Mouse (Mus musculus) layer of hippocampus, adult 9-10 months (tissue): Measurements from ENCODE around the gene Mfsd14a.

Experiments used
- DNase-seq: peaks from one replicate; pipeline ENCODE4 v3.0.0; 2022; ENCODE audit warnings: low spot score

The Mfsd14a gene

DNA sequence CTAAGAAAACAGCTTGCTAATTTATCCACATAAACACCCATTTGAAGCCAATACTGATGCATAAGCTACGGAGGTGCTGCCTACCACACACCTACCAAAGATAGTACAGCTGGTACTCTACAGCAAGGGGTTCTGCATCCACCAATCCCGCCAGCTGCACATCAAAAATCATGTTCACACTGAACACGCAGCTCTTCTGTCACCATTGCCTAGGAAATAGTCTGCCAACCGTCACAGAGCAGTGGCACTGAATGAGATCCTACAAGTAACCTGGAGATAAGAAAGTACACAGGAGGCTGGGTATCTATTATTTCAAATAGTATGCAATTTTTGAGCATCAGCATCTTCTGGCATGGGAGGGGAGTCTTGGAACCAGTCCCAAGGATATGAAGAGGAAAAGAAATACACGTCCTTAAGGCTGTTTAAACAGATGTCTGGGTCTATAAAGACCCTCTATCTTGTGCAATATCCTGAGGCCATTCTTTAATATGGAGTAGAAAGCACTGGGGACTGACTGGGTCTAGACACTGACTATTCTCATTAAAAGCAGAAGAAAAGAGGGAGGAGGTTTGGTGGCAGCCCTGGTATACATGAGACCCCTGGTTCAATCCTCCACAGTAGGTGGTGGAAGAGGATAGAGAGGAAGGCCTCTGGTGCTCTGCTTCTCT lies 9.1 kb downstream of the Mfsd14a start:
- DNase-seq = no peak

DNA sequence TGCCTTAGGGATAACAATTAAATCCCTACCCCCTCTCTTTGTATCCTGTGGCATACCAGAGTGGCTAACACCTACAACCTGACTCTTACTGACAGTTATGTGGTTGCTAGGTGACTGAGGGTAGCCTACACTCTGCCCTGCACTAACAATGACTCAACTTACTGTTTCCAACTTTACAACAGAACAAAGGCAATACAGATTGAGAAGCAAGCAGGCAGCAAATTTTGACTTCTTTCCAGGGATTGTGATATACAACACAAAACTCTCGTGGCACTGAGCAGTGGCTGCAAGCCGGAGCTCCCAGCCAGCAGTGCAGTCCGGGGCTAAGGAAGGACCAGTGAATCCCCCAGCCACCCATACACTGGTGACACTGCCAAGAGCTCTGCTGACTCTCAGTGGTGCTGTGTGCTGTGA lies 10.4 kb downstream of the Mfsd14a start:
- no peak for DNase-seq

DNA sequence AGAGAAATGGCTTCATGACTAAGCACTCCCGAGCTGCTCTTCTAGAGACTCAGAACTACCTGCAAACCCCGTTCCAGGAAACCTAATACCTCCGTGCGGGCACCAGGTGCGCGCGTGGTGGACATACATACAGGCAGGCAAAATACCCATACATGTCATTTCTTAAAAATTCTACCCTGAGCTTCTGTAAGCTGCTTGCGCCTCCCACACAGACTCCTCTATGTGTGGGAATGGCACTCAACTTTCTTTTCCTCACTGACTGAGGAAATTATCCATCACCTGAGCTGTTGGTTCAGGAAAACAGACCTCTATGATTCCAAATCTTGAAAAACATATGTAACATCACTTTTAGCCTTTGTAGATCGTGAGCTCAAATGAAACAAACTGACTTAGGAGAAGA lies 11.8 kb downstream of the Mfsd14a start:
- no peak for DNase-seq

DNA sequence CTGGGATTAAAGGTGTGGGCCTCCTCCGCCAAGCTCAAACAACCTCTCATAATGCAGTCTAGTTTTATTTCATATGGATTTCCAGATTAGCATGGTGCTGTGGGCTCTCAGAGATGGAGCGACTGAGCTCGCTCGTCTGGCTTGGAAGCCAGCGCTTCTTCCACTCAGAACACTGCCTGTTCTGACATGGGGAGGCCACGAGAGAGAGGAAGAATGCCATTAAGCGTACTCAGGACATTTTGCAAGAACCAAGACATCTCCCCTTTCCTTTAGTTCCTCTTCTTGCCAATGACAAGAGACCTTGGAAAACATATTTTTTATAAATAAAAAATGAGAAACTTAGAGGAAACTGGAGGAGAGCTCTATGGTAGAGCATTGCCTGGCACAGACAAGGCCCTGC lies 13.7 kb downstream of the Mfsd14a start:
- DNase-seq = no peak

DNA sequence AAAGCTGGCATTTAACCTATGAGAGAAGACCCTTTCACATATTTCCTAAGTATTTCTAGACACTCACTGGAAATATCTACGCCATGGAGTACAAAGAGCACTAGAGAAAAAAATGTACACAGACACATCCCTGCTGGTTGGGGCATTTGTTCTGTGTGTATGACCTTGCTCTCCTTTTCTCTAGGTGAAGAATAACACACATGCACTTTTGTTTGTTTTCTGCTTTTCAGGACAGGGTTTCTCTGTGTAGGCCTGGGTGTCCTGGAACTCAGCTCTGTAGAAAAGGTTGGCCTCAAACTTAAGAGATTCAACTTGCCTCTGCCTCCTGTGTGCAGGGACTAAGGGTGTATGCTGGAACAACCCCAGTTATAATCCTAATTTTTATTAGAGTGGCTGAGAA lies 16.1 kb downstream of the Mfsd14a start:
- no peak for DNase-seq

DNA sequence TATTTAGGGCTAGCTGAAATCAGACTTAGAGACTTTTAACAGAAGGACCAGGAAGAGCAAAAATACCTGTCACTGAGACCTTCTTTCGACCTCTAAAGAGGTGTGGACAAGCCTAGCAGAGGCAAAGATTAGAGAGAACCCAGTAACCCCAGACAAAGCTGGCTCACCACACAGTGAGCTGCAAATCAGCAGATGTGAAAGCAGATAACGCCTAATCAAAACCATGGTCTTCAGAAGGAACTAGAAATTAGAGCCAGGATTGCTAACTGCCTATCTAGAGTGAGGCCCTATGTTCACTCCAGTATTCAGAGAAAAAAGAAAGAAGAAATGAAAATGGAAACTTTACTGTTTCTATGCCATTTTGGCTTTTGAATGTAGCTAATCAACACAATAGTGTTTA lies 20.1 kb downstream of the Mfsd14a start:
- DNase-seq = no peak

DNA sequence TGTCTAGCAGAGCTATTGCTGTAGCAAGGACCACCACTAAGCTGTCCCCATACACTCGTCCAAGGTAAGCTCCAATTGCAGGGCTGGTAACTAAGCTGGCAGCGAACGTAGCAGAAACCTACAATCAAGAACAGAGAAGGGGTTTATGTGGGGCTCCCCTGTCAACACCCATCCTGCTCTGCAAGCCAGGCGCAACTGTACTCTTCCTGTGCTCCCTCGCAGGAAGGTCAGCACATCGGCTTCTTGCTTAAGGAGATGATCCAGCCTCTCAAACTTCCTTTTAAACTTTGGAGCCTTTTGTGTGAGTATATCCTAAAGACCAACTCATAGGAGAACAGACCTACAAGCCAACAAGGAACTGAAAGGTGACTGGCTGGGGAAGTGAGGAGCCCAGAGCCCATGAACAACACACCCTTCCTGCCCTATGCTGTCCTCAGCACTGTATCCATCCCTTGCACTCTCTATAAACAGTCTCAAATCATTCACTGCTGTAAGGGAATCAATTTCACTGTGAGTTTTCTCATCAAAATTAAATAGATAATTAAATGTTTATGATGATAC lies 20.6 kb downstream of the Mfsd14a start:
- DNase-seq = no peak

DNA sequence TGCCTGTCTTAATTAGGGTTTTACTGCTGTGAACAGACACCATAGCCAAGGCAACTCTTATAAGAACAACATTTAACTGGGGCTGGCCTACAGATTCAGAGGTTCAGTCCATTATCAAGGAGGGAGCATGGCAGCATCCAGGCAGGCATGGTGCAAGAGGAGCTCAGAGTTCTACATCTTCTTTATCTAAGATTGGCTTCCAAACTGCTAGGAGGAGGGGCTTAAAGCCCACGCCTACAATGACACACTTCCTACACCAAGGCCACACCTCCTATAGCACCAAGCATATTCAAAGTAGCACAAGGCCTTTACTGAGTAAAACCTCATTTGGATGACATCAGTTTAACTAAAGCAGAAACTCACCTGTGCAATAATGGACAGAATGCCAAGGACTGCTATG lies 22.5 kb downstream of the Mfsd14a start:
- DNase-seq = no peak

DNA sequence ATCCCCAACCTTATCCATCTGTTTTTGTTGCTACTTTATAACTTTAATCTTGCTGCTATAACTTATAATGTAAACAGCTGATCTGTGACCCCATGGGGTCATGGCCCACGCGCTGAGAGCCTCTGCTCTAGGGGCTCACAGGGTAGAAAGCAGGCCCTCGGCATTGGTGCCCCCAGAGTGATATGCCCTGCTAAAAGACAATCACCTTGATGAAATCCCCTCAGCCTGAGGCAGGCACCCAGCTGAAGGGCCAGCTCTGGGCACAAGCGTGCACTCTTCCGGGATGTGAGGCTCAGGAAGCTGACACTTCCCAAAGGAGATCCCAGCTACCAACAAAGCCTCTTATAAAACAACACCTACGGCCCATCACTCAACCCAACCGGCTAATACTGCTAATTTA lies 23.9 kb downstream of the Mfsd14a start:
- DNase-seq = no peak

DNA sequence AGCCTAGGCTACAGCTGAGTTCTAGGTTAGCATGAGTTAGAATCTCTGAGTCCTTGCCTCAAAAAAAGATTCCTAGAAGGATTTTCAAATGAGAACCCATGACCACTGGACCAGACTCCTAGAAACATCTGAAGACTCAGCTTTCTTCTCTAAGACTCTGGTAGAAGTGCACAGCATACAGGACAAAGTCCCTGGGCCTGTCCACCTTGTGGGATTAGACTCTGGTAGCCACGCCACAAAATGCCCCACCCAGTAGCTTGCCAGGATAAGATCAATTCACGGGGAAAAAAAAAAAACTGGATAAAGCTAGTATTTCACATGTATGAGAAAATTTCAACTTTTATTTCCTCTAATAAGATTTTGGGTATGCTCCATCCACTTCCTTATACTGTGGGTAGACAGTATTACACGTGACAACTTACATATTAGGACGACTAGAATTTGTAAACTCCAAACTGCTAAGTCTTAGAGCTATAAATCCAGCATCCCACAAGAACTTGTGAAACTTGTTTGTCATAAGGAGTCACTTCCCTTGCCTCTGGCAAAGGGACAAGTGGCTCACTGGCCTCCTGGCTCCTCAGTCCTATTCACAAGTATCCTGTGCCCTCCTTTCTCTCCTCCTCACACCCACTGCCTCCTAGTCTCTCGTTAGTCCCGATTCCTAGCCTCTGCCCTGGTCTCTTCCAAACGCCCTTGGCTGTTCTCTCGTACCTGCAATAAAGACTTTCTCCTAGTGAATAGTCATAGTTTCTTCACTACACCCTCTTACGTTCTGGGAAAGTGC lies 24.6 kb downstream of the Mfsd14a start:
- no peak for DNase-seq

DNA sequence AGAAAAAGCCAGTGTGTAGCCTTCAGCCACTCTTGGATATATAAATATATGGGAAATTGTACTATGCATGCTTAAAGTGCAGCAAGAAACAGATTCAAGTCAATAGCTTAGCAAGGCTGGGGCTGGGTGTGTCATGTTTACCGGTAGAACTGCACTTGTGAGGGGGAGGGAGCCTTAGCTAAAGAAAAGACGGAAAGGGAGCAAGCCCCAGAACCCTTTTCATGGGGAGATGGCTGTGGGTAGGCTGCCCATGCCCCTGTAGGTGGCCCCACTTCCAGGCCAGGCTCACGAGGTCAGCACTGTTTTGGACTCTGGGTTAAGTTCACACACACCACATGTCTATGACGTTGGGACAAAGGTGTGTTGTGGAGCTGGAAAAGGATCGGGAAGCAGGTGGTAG lies 26.7 kb downstream of the Mfsd14a start:
- DNase-seq = no peak

DNA sequence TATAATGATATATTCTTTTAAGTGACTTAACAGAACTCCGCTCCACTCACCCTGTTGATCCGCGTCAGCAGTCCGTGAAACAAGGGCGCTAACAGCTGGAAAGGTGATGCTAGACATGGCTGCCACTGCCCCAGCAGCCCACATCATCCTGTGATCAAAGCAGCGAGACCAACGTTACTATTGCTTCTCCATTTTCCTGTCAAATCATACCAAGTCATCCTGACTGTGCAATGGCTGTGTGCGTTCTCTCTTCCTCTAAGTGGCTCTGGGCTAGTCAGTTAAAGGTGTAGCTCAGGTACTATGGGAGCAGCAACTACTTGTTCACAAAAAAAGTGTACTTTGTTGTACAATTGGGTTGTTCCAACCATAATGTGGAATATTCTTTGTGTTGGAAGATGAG lies 27.6 kb downstream of the Mfsd14a start:
- DNase-seq = no peak

DNA sequence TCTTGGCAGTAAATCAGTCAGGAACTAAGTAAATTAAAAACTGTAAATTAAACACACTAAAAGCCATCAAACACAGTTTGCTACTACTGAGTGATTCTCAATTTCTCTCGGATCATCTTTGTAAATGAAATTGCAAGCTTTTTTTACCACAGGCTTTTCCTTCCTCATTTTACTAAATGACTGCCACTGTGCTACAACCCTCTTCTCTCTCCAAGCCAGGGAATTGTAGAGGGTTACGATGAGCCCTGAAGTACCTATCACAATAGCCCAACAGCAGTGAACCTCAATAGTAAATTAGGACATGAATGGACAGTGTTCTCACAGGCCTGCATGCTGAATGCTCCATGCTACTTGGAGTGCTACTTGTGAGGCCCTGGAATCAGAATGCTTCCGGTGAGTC lies 28.4 kb downstream of the Mfsd14a start:
- no peak for DNase-seq

DNA sequence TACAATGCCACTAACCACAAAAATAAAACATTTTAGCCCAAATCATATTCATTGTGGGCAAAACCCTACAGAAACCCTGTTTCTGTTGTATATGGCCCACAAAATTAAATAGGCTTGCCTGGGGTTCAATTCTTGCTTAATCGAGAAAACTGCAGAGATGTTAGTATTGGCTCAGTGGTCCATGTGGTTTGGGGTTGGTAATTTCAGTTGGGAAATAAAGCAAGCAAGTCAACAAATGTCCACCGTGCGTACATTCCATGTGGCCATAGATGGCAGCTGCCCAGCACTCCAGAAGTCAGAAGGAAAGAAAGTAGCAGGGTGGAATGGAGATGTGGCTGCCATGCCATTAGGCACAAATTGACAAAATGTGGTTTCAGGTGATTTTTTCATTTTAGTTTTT lies 29.5 kb downstream of the Mfsd14a start:
- DNase-seq = no peak

DNA sequence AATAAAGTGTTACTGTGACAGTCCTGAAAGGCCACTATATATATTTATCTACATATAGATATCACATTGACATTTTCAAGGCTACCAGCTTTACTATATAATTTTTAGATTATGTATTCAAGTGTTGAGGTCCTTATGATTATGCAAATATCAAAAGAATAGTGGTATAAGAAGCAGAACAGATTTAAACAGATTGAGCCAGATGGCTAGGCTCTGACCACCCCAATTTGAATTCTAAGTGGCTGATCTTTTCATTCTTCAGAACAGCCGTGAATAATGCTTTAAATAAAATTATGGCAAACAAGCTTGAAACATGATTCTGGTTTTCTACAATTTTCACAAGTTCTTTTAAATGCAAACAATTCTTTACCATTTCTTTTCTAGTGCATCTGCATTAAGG lies 31.0 kb downstream of the Mfsd14a start:
- DNase-seq = no peak

DNA sequence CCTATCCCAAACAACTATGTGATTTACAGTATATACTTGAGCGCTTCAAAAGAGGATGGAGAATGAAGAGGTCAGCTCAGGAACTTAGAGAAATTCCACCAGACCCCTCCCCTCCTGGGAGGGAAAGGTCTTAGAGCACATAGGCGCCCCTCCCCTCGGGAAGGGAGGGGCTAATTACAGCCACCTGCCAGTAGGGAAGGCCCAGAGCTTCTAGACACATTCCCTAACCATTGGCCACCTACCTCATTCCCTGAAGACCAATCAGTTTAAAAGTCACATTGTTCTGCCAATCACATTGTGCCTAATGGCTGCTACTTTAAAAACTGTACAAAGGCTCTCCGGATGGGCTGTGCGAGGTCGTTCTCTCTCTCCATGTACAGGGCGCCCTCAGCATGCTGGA lies 39.8 kb downstream of the Mfsd14a start:
- DNase-seq = no peak

DNA sequence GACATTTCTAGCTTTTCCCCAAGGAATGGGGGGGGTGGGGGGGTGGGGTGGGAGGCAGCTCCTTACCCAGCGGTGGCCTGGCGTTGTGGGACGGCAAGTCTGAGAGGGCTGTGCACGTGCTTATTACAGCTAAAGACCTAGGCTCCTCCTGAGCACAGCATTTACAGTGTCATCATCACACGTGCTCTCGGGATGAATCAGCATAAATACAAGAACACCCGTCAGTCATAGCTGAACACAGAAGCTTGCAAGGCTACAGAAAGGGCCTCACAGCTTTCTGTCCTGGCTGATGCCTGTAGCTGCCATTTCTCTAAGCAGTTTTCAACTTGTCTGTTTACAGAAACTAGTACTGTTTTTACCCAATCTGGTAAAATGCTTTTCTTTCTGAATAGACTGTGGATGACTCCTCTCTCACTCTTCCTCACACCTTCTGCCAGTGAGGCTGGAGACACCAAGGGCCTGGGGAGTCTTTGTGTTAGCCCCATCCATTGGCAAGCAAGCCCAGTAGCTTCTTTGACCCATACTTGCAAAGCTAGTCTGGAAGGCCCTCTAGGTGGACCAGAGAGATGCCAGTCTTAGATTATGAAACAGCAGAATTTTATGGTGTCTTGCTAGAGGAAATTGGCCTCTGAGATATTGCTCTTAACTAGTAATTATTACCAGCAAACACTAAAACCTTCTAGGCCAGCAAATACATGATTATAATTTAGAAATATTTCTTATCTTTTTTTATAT lies 41.7 kb downstream of the Mfsd14a start:
- no peak for DNase-seq

DNA sequence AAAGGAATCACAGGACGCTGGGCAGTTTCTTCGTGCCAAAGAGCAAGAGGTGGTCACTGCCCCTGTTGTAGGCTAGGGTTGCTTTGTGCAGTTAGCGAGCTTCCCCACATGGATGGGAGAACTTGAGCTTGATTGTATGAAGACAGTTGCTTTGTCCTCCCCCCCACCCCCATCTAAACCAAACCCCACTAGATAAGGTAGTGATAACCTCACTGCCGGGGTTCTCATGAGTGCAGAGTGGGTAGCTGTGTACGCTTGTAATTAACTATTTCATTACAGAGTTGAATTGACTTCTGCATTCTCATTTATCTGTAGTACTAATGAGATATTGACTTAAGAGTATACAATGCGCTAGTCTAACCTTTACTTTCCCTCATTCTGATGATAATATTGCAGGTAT lies 43.6 kb downstream of the Mfsd14a start:
- DNase-seq = no peak

DNA sequence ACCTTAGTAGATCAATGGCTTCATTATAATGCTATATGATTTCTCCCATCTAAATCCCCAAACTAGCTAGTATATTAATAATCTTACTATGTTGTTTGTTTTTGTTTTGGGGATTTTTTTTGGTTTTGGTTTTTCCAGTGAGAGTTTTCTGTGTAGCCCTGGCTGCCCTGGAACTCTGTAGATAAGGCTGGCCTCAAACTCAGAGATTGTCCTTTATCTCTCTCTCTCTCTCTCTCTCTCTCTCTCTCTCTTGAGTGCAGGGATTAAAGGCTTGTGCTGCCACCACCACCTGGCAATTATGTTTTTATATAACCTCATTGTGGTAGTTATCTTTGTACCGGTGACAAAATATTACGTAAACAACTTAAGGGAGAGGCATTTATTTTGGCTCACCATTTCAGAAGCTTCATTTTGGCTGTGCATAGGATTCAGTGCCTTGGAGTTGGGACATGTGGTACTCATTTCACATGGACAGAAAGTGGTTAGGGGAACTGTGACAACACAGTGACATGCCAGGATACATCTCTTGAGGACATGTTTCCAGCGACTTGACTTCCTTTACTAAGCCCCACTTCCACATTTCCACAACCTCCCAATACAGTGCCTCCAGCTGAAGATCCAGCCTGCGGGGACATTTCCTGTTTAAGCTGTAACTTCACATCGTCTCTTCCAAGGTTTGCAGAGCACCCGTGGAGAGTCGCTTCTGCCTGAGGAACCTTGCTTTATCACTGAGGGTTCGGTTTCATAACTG lies 47.0 kb downstream of the Mfsd14a start:
- no peak for DNase-seq

DNA sequence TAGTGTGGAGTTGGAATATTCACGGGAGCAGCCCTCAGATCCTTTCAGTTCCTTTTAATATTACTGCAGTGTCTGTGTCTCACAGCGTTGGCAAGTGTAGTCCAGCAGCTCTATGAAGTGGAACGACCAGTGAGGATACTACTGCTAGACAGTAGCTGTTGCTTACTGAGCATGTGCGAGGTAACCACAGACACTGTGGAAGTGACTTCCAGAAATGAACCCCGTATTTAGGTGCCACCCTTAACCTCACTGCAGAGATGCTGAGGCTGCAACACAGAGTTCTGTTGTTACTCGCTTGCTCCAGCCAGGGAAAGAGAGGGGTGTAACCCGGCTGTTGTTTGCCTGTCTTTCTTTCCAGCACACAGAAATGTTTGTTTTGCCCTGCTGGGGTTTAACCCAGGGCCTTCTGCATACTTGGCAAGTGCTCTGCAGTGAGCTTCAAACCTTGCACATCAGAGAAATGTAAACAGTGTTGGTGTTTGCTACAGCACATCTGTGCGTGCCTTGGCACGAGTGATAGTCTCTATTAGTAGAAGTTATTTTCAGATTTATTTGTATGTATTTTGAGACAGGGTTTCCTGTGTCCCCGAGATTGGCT lies 48.1 kb downstream of the Mfsd14a start, which contains the start of gene Trmt13:
Gene Trmt13, minus strand, starts transcription at position 293 of the 598 bp plus-strand sequence.
- DNase-seq = peak; percentile 31

DNA sequence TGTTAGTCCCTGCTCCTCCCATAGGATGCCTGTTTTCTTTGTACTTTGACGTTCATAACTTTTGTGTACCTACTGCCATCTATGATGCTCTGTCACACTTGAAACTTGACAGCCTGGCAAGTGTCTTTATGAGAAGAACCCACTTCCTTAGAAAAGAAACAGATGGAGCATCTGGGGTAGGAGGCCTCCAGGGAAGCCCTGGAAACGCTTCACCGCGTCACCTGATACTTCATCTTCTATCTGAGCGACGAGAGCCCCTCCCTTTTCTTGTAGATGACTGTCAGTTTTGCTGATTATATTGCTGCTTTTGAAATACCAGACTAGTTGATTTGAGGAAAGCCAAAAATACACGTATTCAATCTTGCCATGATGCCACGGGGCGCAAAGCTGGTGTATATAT lies 57.9 kb downstream of the Mfsd14a start:
- no peak for DNase-seq

DNA sequence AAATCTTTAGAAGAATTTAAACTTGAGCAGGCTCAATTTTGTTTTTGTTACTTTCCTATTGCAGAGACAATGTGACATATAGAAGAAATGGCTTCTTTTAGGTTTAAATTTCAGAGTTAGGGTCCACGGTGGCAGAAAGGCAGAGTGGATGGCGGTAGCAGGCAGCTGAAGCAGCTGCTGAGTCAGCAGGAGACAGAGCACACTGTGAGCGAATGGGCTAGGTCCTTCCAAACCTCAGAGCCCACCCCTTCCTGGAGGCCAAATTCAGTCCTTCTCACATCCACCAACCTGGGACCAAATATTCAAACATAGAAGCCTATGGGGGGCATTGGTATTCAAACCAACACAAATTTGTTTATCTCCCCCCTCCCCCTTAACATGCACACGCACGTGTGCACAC lies 60.7 kb downstream of the Mfsd14a start:
- no peak for DNase-seq
